7 mouse cellular contexts compared by ENCODE assay signal in genomic region chr6:148467924-148468389, GRCm38 (mm10). TPM values are rescaled to one million over a fixed set of nuclear protein-coding genes. Genes with fewer than 3 reads are reported as not detected.
DNase-seq lines count a peak whose midpoint lies in the region.

No protein-coding gene starts in this region.

- intact Hi-C loops in gastrocnemius, postnatal 14 days (cut with DNase I; ENCODE audit: low total_unique reads): no loop called here

- peak; percentile 15 for DNase-seq in ovary, postnatal 14 days (ENCODE audit: low spot score)
- DNase-seq in ovary, postnatal 36 days (ENCODE audit: low spot score): no peak
- peak; percentile 82 for DNase-seq in gastrocnemius, postnatal 14 days
- DNase-seq in kidney, postnatal 36 days: peak; percentile 4 to 25
- peak; percentile 35 to 62 for DNase-seq in urinary bladder, postnatal 4 days (ENCODE audit: low spot score in 2 of 2)
- no peak for DNase-seq in frontal cortex, postnatal 25 days (ENCODE audit: low spot score in 2 of 2)
- no peak for DNase-seq in right cerebral cortex, postnatal 36 days (ENCODE audit: low spot score in 2 of 2)

RNA-seq across cellular contexts. Expression of gene Tmtc1, which starts 23.8 kb away (rescaled TPM):
- total RNA-seq in gastrocnemius, postnatal 14 days (2021): 10 to 100 TPM; 46.0 to 52.6 TPM

Comparison
In these comparisons a context has a peak if more than half of its experiments do, and no peak if none do; other contexts are left out.
1. DNase-seq: peak in ovary, postnatal 14 days (single experiment), gastrocnemius, postnatal 14 days (single experiment), kidney, postnatal 36 days (2 of 2) and urinary bladder, postnatal 4 days (2 of 2); none in ovary, postnatal 36 days (single experiment), frontal cortex, postnatal 25 days (0 of 2) and right cerebral cortex, postnatal 36 days (0 of 2).